Mouse (Mus musculus): Measurements from ENCODE around the gene Cdk2ap2. TPM values are rescaled to one million over a fixed set of nuclear protein-coding genes. Genes with fewer than 3 reads are reported as not detected.

The Cdk2ap2 gene
- polyA plus RNA-seq, 1 experiment from 2014 or later = 116 TPM

Other genes with a start within 250 kb of the Cdk2ap2 start
- gene Chka, start 245.4 kb upstream of the Cdk2ap2 start, polyA plus RNA-seq (2014; fragmentation: Nextera tagmentation; extraction: Ambion mirVana) = 46.8 and 62.6 TPM in 2 replicates
- 26.2 and 35.0 TPM in 2 replicates for gene Tcirg1, start 190.0 kb upstream of the Cdk2ap2 start, polyA plus RNA-seq (2014; fragmentation: Nextera tagmentation; extraction: Ambion mirVana)
- gene Ndufs8, start 184.4 kb upstream of the Cdk2ap2 start, polyA plus RNA-seq (2014; fragmentation: Nextera tagmentation; extraction: Ambion mirVana) = 397 and 412 TPM in 2 replicates
- 2.8 and 3.0 TPM in 2 replicates for gene Aldh3b1, start 167.4 kb upstream of the Cdk2ap2 start, polyA plus RNA-seq (2014; fragmentation: Nextera tagmentation; extraction: Ambion mirVana)
- gene Unc93b1, start 162.0 kb upstream of the Cdk2ap2 start, polyA plus RNA-seq (2014; fragmentation: Nextera tagmentation; extraction: Ambion mirVana) = 7.0 and 12.4 TPM in 2 replicates
- not detected in 2 replicates for gene Aldh3b3, start 138.5 kb upstream of the Cdk2ap2 start, polyA plus RNA-seq (2014; fragmentation: Nextera tagmentation; extraction: Ambion mirVana)
- 1.3 and 1.6 TPM in 2 replicates for gene Aldh3b2, start 124.9 kb upstream of the Cdk2ap2 start, polyA plus RNA-seq (2014; fragmentation: Nextera tagmentation; extraction: Ambion mirVana)
- 22.4 and 26.3 TPM in 2 replicates for gene Acy3, start 110.6 kb upstream of the Cdk2ap2 start, polyA plus RNA-seq (2014; fragmentation: Nextera tagmentation; extraction: Ambion mirVana)
- gene Tbx10, start 104.4 kb upstream of the Cdk2ap2 start, polyA plus RNA-seq (2014; fragmentation: Nextera tagmentation; extraction: Ambion mirVana) = 0.74 and 1.1 TPM in 2 replicates
- gene Nudt8, start 96.6 kb upstream of the Cdk2ap2 start, polyA plus RNA-seq (2014; fragmentation: Nextera tagmentation; extraction: Ambion mirVana) = 37.6 and 38.5 TPM in 2 replicates
- gene Gm49405, start 96.6 kb upstream of the Cdk2ap2 start, polyA plus RNA-seq (2014; fragmentation: Nextera tagmentation; extraction: Ambion mirVana) = 2.5 and 2.7 TPM in 2 replicates
- 4.5 and 5.8 TPM in 2 replicates for gene Doc2g, start 93.9 kb upstream of the Cdk2ap2 start, polyA plus RNA-seq (2014; fragmentation: Nextera tagmentation; extraction: Ambion mirVana)
- gene Ndufv1, start 84.4 kb upstream of the Cdk2ap2 start, polyA plus RNA-seq (2014; fragmentation: Nextera tagmentation; extraction: Ambion mirVana) = 214 and 223 TPM in 2 replicates
- gene Gstp1, start 59.2 kb upstream of the Cdk2ap2 start, polyA plus RNA-seq (2014; fragmentation: Nextera tagmentation; extraction: Ambion mirVana) = 518 and 527 TPM in 2 replicates
- 1.4 and 5.3 TPM in 2 replicates for gene Gstp2, start 51.2 kb upstream of the Cdk2ap2 start, polyA plus RNA-seq (2014; fragmentation: Nextera tagmentation; extraction: Ambion mirVana)
- gene Gstp3, start 37.6 kb upstream of the Cdk2ap2 start, polyA plus RNA-seq (2014; fragmentation: Nextera tagmentation; extraction: Ambion mirVana) = 0.34 TPM in 1 of 2 replicates, not detected in the other
- not detected in 2 replicates for gene Cabp2, start 15.6 kb upstream of the Cdk2ap2 start, polyA plus RNA-seq (2014; fragmentation: Nextera tagmentation; extraction: Ambion mirVana)
- gene Pitpnm1, start 2.8 kb downstream of the Cdk2ap2 start, polyA plus RNA-seq (2014; fragmentation: Nextera tagmentation; extraction: Ambion mirVana) = 14.0 and 15.8 TPM in 2 replicates
- 92.0 and 97.5 TPM in 2 replicates for gene Aip, start 28.7 kb downstream of the Cdk2ap2 start, polyA plus RNA-seq (2014; fragmentation: Nextera tagmentation; extraction: Ambion mirVana)
- not detected in 2 replicates for gene Gpr152, start 42.6 kb downstream of the Cdk2ap2 start, polyA plus RNA-seq (2014; fragmentation: Nextera tagmentation; extraction: Ambion mirVana)
- 0.06 and 0.09 TPM in 2 replicates for gene Cabp4, start 46.9 kb downstream of the Cdk2ap2 start, polyA plus RNA-seq (2014; fragmentation: Nextera tagmentation; extraction: Ambion mirVana)
- 132 and 156 TPM in 2 replicates for gene Coro1b, start 51.4 kb downstream of the Cdk2ap2 start, polyA plus RNA-seq (2014; fragmentation: Nextera tagmentation; extraction: Ambion mirVana)
- gene Ptprcap, start 56.4 kb downstream of the Cdk2ap2 start, polyA plus RNA-seq (2014; fragmentation: Nextera tagmentation; extraction: Ambion mirVana) = 0.57 and 0.80 TPM in 2 replicates
- 33.4 and 42.0 TPM in 2 replicates for gene Rps6kb2, start 66.2 kb downstream of the Cdk2ap2 start, polyA plus RNA-seq (2014; fragmentation: Nextera tagmentation; extraction: Ambion mirVana)
- 1.7 and 1.9 TPM in 2 replicates for gene Carns1, start 78.3 kb downstream of the Cdk2ap2 start, polyA plus RNA-seq (2014; fragmentation: Nextera tagmentation; extraction: Ambion mirVana)
- 2.7 and 3.2 TPM in 2 replicates for gene Tbc1d10c, start 94.1 kb downstream of the Cdk2ap2 start, polyA plus RNA-seq (2014; fragmentation: Nextera tagmentation; extraction: Ambion mirVana)
- 987 and 1,041 TPM in 2 replicates for gene Ppp1ca, start 94.9 kb downstream of the Cdk2ap2 start, polyA plus RNA-seq (2014; fragmentation: Nextera tagmentation; extraction: Ambion mirVana)
- gene Rad9a, start 104.5 kb downstream of the Cdk2ap2 start, polyA plus RNA-seq (2014; fragmentation: Nextera tagmentation; extraction: Ambion mirVana) = 34.7 and 39.5 TPM in 2 replicates
- 5.7 and 5.9 TPM in 2 replicates for gene Clcf1, start 117.1 kb downstream of the Cdk2ap2 start, polyA plus RNA-seq (2014; fragmentation: Nextera tagmentation; extraction: Ambion mirVana)
- gene AC109138.7, start 117.2 kb downstream of the Cdk2ap2 start, polyA plus RNA-seq (2014; fragmentation: Nextera tagmentation; extraction: Ambion mirVana) = not detected in 2 replicates
- gene Pold4, start 134.7 kb downstream of the Cdk2ap2 start, polyA plus RNA-seq (2014; fragmentation: Nextera tagmentation; extraction: Ambion mirVana) = 26.4 and 28.2 TPM in 2 replicates
- gene Ssh3, start 172.0 kb downstream of the Cdk2ap2 start, polyA plus RNA-seq (2014; fragmentation: Nextera tagmentation; extraction: Ambion mirVana) = 10.7 and 13.0 TPM in 2 replicates
- gene Ankrd13d, start 186.0 kb downstream of the Cdk2ap2 start, polyA plus RNA-seq (2014; fragmentation: Nextera tagmentation; extraction: Ambion mirVana) = 5.2 and 8.3 TPM in 2 replicates
- 17.7 and 17.8 TPM in 2 replicates for gene Grk2, start 209.0 kb downstream of the Cdk2ap2 start, polyA plus RNA-seq (2014; fragmentation: Nextera tagmentation; extraction: Ambion mirVana)

Data from kidney, embryonic 14.5 days (tissue).